Mouse (Mus musculus) kidney, embryonic 16.5 days (tissue): Measurements from ENCODE around the gene Tbc1d13. TPM values are rescaled to one million over a fixed set of nuclear protein-coding genes. Genes with fewer than 3 reads are reported as not detected.

Experiments
- ATAC-seq: fragments of 200-750 bp; cut with Nextera tagmentation; 2 replicates; pipeline ENCODE4 v1.8.0; 2017; ENCODE audit warnings: moderate TSS enrichment; ENCODE audit not compliant: low FRiP score, low TSS enrichment
- H3K27ac ChIP-seq: fragments of 300-500 bp; sonication (generic); 2 replicates; pipeline ENCODE4 v1.5.1; 2014; ENCODE audit warnings: low read length
- H3K27me3 ChIP-seq: fragments of 300-500 bp; sonication (generic); 2 replicates; pipeline ENCODE4 v1.6.1; 2014; ENCODE audit warnings: low read length, control low read depth, mixed read lengths; ENCODE audit not compliant: insufficient read depth
- H3K36me3 ChIP-seq: fragments of 300-500 bp; sonication (generic); 2 replicates; pipeline ENCODE4 v1.6.1; 2014; ENCODE audit warnings: low read length, control low read depth, mixed read lengths; ENCODE audit not compliant: insufficient read depth
- H3K4me1 ChIP-seq: fragments of 300-500 bp; sonication (generic); 2 replicates; pipeline ENCODE4 v1.6.1; 2014; ENCODE audit warnings: low read length, control low read depth, mixed read lengths; ENCODE audit not compliant: insufficient read depth
- H3K4me2 ChIP-seq: fragments of 300-500 bp; sonication (generic); replicated peaks from 2 replicates; pipeline ENCODE4 v1.6.1; 2014; ENCODE audit warnings: low read depth, low read length
- H3K4me3 ChIP-seq: fragments of 300-500 bp; sonication (generic); 2 replicates; pipeline ENCODE4 v1.5.1; 2014; ENCODE audit warnings: mild to moderate bottlenecking, low read length
- H3K9ac ChIP-seq: fragments of 300-500 bp; sonication (generic); replicated peaks from 2 replicates; pipeline ENCODE4 v1.6.1; 2014; ENCODE audit warnings: low read length
- H3K9me3 ChIP-seq: fragments of 300-500 bp; sonication (generic); 2 replicates; pipeline ENCODE4 v1.6.1; 2016; ENCODE audit warnings: low read length, control low read depth
- WGBS: fragments of 180-500 bp; shearing (Covaris S2); extraction: QIAGEN DNeasy Blood & Tissue Kit; methylation state at CpG from one replicate; pipeline ENCODE4 v1.1.7; 2014; 5-methylcytosine and 5-hydroxymethylcytosine counted together
- polyA plus RNA-seq: library from polyadenylated mRNA; unstranded; fragments of >200 nt; fragmentation: Nextera tagmentation; extraction: Ambion mirVana; gene quantifications from 2 replicates; pipeline ENCODE4 v1.2.1, GENCODE M21; 2015

Tbc1d13 gene
- 8.2 and 12.3 TPM in 2 replicates for polyA plus RNA-seq

DNA sequence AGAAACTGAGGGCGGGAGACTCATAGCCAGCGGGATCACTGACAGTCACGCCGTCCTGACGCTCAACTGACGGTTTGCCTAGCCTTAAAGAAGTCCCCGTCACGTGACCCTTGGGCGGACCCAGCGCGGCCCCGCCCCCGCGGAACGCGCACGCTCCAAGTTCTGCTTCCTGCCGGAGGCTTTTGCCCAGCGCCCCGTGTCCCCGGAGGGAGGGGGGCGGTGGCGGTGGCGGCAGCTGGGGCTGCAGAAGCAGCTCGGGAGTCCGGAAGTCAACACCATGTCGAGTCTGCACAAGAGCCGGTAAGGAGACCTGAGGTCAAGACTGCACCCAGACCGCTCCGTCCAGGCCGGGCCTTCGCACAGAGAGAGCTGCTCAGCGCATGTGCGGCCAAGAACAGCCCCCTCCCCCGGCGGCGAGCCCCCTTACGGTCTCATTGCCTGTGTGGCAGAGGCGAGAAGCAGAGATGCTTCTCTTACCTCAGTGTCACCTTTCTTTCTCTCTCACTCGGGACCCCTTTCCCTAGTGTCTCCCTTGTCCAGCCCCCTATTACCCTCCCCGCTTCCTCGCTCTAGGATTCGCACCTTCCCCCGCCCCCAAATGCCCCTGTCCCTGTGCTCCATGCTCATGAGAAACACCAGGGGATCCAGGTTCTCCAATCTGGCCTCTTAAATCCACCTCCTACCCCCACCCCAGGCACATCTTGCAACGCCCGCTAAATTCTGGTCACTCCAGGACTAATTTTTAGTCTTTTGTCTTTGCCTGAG is at the start of gene Tbc1d13:
Tbc1d13 (plus strand) TSS at position 134 of the 765 bp plus-strand sequence.
- Histone ChIP-seq H3K36me3 (peaks cover 11% of the 10 kb centered on the region), H3K9me3 (no peaks in the 10 kb centered on the region), H3K27ac (peak within 1 kb of the TSS; percentile 94), H3K4me1 (peaks cover 20% of the 10 kb centered on the region), H3K27me3 (no peaks in the 10 kb centered on the region), H3K9ac (peak within 1 kb of the TSS; percentile 87), H3K4me2 (peak within 1 kb of the TSS; percentile 93), H3K4me3 (peak within 1 kb of the TSS; percentile 96)
- ATAC-seq, result peak; percentile 92
- WGBS, result 0% methylated on average over 46 of the region's 46 CpGs

GRCm38 (mm10) chr2:30084113-30084512 is 49.4 kb upstream of the Tbc1d13 start:
- H3K9ac ChIP-seq, result no peak overlapping the region; the same call in 1 of the 2 replicates
- H3K4me1 ChIP-seq, result 0 out of 2 replicates have a peak, but pooled peaks cover 4% of the 10 kb centered on the region
- H3K27me3 ChIP-seq, result no peaks in the 10 kb centered on the region
- no peak overlapping the region for H3K27ac ChIP-seq
- H3K9me3 ChIP-seq, result no peaks in the 10 kb centered on the region
- no peak for ATAC-seq
- 40% methylated on average over 5 of the region's 5 CpGs for WGBS
- no peak overlapping the region; the same call in 1 of the 2 replicates for H3K4me2 ChIP-seq
- H3K4me3 ChIP-seq, result peak overlapping the region; percentile 24; the same call in 1 of the 2 replicates
- no peaks in the 10 kb centered on the region for H3K36me3 ChIP-seq

DNA sequence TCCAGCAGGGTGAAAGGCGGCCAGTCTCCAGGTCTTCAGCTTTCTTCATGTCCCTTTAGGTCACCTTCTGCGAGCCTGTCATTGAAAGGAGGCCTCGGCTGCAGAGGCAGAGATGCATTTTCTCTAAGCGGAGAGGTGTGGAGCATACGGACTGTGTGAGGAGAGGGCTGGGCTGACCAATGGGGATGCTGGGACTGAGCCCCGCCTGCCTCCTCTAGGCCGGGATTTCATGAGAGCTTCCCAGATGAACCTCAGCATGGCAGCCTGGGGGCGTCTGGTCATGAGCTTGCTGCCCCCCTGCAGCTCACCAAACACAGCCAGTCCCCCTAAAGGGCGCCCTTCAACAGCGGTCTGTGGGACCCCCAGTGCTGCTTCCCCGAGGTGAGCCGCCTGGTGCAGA is 48.9 kb upstream of the Tbc1d13 start:
- no peaks in the 10 kb centered on the region for H3K27me3 ChIP-seq
- 15% methylated on average over 12 of the region's 12 CpGs for WGBS
- H3K4me1 ChIP-seq, result 0 out of 2 replicates have a peak, but pooled peaks cover 4% of the 10 kb centered on the region
- no peak overlapping the region; the same call in 1 of the 2 replicates for H3K9ac ChIP-seq
- H3K27ac ChIP-seq, result no peak overlapping the region
- H3K4me3 ChIP-seq, result peak overlapping the region; percentile 24
- peak overlapping the region; percentile 50 for H3K4me2 ChIP-seq
- ATAC-seq, result no peak; the same call in 1 of the 2 replicates
- no peaks in the 10 kb centered on the region for H3K9me3 ChIP-seq
- H3K36me3 ChIP-seq, result no peaks in the 10 kb centered on the region

DNA sequence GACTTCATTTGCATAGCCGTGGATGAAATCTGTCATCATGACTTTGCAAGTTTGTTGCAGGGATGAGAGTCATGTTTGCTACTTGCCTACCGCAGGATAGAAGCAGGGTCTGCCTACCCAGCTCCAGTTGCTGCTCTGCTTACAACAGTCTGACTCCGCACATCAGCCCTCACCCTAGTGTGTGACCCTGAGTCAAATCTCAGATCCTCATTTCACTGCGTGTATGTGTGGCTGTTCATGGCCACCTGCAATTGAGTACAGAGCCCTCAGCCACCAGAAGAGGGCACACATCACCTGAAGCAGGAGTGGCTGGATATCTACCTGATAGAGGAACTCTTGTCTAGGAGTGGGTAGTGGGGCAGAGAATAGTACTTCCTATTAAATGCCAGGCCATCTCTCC is 46.2 kb upstream of the Tbc1d13 start:
- Histone ChIP-seq H3K27me3 (no peaks in the 10 kb centered on the region), H3K36me3 (peaks cover 8% of the 10 kb centered on the region; the same call in 1 of the 2 replicates), H3K9me3 (no peaks in the 10 kb centered on the region), H3K9ac (no peak overlapping the region), H3K27ac (no peak overlapping the region), H3K4me1 (peaks cover 4% of the 10 kb centered on the region; the same call in 1 of the 2 replicates), H3K4me3 (no peak overlapping the region), H3K4me2 (no peak overlapping the region)
- 88% methylated on average over 4 of the region's 4 CpGs for WGBS
- ATAC-seq, result no peak

- Histone ChIP-seq H3K4me1 (peaks cover 20% of the 10 kb centered on the region; the same call in 1 of the 2 replicates), H3K27ac (no peak overlapping the region), H3K27me3 (no peaks in the 10 kb centered on the region), H3K9ac (no peak overlapping the region), H3K36me3 (peaks cover 10% of the 10 kb centered on the region; the same call in 1 of the 2 replicates), H3K9me3 (no peaks in the 10 kb centered on the region), H3K4me2 (no peak overlapping the region), H3K4me3 (no peak overlapping the region)
- WGBS, result 95% methylated on average over 12 of the region's 12 CpGs
- ATAC-seq, result no peak
Observed at GRCm38 (mm10) chr2:30091521-30091920, 42.0 kb upstream of the Tbc1d13 start.

- ATAC-seq, result no peak
- WGBS, result 62% methylated on average over 6 of the region's 6 CpGs
- Histone ChIP-seq H3K4me3 (peak overlapping the region; percentile 63), H3K27me3 (no peaks in the 10 kb centered on the region), H3K4me1 (peaks cover 20% of the 10 kb centered on the region; the same call in 1 of the 2 replicates), H3K9me3 (no peaks in the 10 kb centered on the region), H3K4me2 (peak overlapping the region; percentile 93), H3K36me3 (peaks cover 11% of the 10 kb centered on the region; the same call in 1 of the 2 replicates), H3K9ac (peak overlapping the region; percentile 79), H3K27ac (peak overlapping the region; percentile 29; the same call in 1 of the 2 replicates)
Observed at GRCm38 (mm10) chr2:30092280-30092918, 41.1 kb upstream of the Tbc1d13 start.

GRCm38 (mm10) chr2:30093471-30094207 is 39.9 kb upstream of the Tbc1d13 start, which contains the start of gene Zdhhc12:
TSS of gene Zdhhc12 (minus strand) at chr2:30093648.
- H3K9ac ChIP-seq, result peak within 1 kb of the TSS; percentile 79

DNA sequence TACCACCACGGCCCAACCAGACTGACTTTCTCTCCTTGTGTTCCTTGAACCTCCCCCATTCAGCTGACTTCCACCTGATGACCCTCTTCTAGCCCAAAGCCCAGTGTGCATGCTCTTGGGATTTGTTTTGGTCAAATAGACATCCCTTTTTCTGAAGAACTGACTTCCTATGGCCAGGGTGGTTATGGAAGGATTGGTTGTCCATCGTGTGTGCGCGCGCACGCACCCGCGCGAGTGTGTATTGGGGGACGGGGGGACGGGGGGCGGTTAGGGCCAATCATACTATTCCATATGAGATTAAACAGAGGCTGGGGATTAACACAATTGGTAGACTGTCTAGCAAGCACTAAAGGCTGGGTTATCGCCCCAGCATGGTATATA is 39.3 kb upstream of the Tbc1d13 start:
- WGBS, result under 1% methylated on average over 13 of the region's 13 CpGs
- H3K4me1 ChIP-seq, result peaks cover 20% of the 10 kb centered on the region; the same call in 1 of the 2 replicates
- H3K36me3 ChIP-seq, result peaks cover 11% of the 10 kb centered on the region; the same call in 1 of the 2 replicates
- no peak for ATAC-seq
- no peaks in the 10 kb centered on the region for H3K27me3 ChIP-seq
- peak overlapping the region; percentile 63 for H3K4me3 ChIP-seq
- peak overlapping the region; percentile 77 for H3K27ac ChIP-seq
- peak overlapping the region; percentile 79 for H3K9ac ChIP-seq
- peak overlapping the region; percentile 93 for H3K4me2 ChIP-seq
- H3K9me3 ChIP-seq, result no peaks in the 10 kb centered on the region

More at GRCm38 (mm10) chr2:30093471-30094207, 39.9 kb upstream of the Tbc1d13 start, which contains the start of gene Zdhhc12:
- no peaks in the 10 kb centered on the region for H3K27me3 ChIP-seq
- peak within 1 kb of the TSS; percentile 63 for H3K4me3 ChIP-seq
- under 1% methylated on average over 47 of the region's 51 CpGs for WGBS
- H3K4me1 ChIP-seq, result peaks cover 20% of the 10 kb centered on the region; the same call in 1 of the 2 replicates
- peak; percentile 97 for ATAC-seq
- peaks cover 11% of the 10 kb centered on the region; the same call in 1 of the 2 replicates for H3K36me3 ChIP-seq
- peak within 1 kb of the TSS; percentile 93 for H3K4me2 ChIP-seq
- no peaks in the 10 kb centered on the region for H3K9me3 ChIP-seq
- peak within 1 kb of the TSS; percentile 77 for H3K27ac ChIP-seq

GRCm38 (mm10) chr2:30095882-30096527 is 37.5 kb upstream of the Tbc1d13 start:
- H3K9me3 ChIP-seq, result no peaks in the 10 kb centered on the region
- no peak overlapping the region for H3K27ac ChIP-seq
- peaks cover 20% of the 10 kb centered on the region; the same call in 1 of the 2 replicates for H3K4me1 ChIP-seq
- no peak overlapping the region for H3K4me2 ChIP-seq
- no peak overlapping the region for H3K4me3 ChIP-seq
- no peak for ATAC-seq
- H3K9ac ChIP-seq, result no peak overlapping the region
- peaks cover 9% of the 10 kb centered on the region; the same call in 1 of the 2 replicates for H3K36me3 ChIP-seq
- WGBS, result 86% methylated on average over 2 of the region's 2 CpGs
- no peaks in the 10 kb centered on the region for H3K27me3 ChIP-seq
